Mouse (Mus musculus) MEL (cell line): ENCODE results near the gene Cacna1b.

ENCODE experiments used
- CTCF ChIP-seq, 3 experiments: IDR thresholded peaks in 2 of 3; conservative IDR thresholded peaks in 1 of 3; 2 replicates each; pipeline ENCODE4 v1.5.1; 2011 to 2012; ENCODE audit warnings: low read length in 3 of 3, low read depth in 2 of 3, mild to moderate bottlenecking in 2 of 3, improper control_type of control experiment in 1 of 3, inconsistent platforms in 1 of 3, mixed read lengths in 1 of 3, moderate library complexity in 1 of 3; ENCODE audit not compliant: control insufficient read depth in 1 of 3, insufficient read depth in 1 of 3, poor library complexity in 1 of 3, severe bottlenecking in 1 of 3
- ELF1 ChIP-seq: IDR thresholded peaks from 2 replicates; pipeline ENCODE4 v1.6.1; 2014; ENCODE audit warnings: low read depth, mild to moderate bottlenecking, inconsistent platforms, low read length, improper control_type of control experiment, moderate library complexity
- EP300 ChIP-seq, 2 experiments: IDR thresholded peaks; 2 replicates each; pipeline ENCODE4 v1.6.1; 2011; ENCODE audit warnings: improper control_type of control experiment in 2 of 2, low read length in 2 of 2, low read depth in 1 of 2, mild to moderate bottlenecking in 1 of 2
- HCFC1 ChIP-seq: IDR thresholded peaks from 2 replicates; pipeline ENCODE4 v1.6.1; 2012; ENCODE audit warnings: low read depth, mild to moderate bottlenecking, inconsistent platforms, low read length, improper control_type of control experiment, moderate library complexity
- MAX ChIP-seq: IDR thresholded peaks from 2 replicates; pipeline ENCODE4 v1.6.1; 2011; ENCODE audit warnings: low read length, improper control_type of control experiment
- NRF1 ChIP-seq: IDR thresholded peaks from 2 replicates; pipeline ENCODE4 v1.6.1; 2014; ENCODE audit warnings: low read depth, mild to moderate bottlenecking, inconsistent platforms, low read length, improper control_type of control experiment, moderate library complexity; ENCODE audit not compliant: poor library complexity, insufficient read depth, severe bottlenecking
- POLR2A ChIP-seq, 2 experiments: IDR thresholded peaks; 2 replicates each; pipeline ENCODE4 v1.6.1; 2011 to 2012; ENCODE audit warnings: low read length in 2 of 2, mild to moderate bottlenecking in 2 of 2, control low read depth in 1 of 2, improper control_type of control experiment in 1 of 2, low read depth in 1 of 2, moderate library complexity in 1 of 2; ENCODE audit not compliant: control insufficient read depth in 1 of 2, insufficient read depth in 1 of 2, poor library complexity in 1 of 2
- POLR2AphosphoS5 ChIP-seq: IDR thresholded peaks from 2 replicates; pipeline ENCODE4 v1.6.1; 2012; ENCODE audit warnings: low read depth, borderline replicate concordance, mild to moderate bottlenecking, inconsistent platforms, low read length, moderate library complexity, mixed read lengths
- SIN3A ChIP-seq: IDR thresholded peaks from 2 replicates; pipeline ENCODE4 v1.6.1; 2012; ENCODE audit warnings: low read length, improper control_type of control experiment, inconsistent platforms
- ZNF384 ChIP-seq: IDR thresholded peaks from 2 replicates; pipeline ENCODE4 v1.6.1; 2012; ENCODE audit warnings: low read depth, mild to moderate bottlenecking, inconsistent platforms, low read length, improper control_type of control experiment

DNA sequence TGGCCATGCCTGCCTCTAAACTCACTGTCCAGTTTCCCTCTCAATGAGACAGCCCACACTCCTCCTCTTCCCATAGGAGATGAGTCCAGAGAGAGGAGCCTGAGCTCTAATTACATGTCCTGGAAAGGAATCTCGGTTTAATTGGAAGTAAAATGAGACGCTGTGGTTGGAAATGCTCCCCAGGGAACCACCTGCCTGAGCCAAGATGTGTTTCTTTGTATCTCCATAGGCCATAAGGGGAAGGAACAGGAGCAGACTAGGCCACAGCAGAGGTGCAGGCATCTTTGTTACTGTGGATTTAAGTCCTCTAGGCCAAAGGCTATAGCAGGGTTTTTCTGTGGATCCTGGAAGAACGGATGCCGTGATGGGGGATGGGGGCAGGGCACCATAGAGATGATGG, 10.4 kb downstream of the Cacna1b start:
- TF ChIP-seq CTCF (IDR thresholded peaks at IDR 0.05 in 2 of 3, conservative IDR thresholded peaks at IDR 0.05 in 1 of 3; ENCODE audit: control insufficient read depth in 1 of 3, insufficient read depth in 1 of 3, low read depth in 2 of 3, low read length in 3 of 3, poor library complexity in 1 of 3, severe bottlenecking in 1 of 3) (no peak), NRF1 (no peak), ELF1 (no peak), ZNF384 (no peak), SIN3A (no peak), POLR2AphosphoS5 (no peak), EP300 (IDR thresholded peaks at IDR 0.05; ENCODE audit: low read depth in 1 of 2, low read length in 2 of 2) (no peak), MAX (no peak), POLR2A (IDR thresholded peaks at IDR 0.05; ENCODE audit: control insufficient read depth in 1 of 2, insufficient read depth in 1 of 2, low read depth in 1 of 2, low read length in 2 of 2, poor library complexity in 1 of 2) (no peak), HCFC1 (no peak)
